Comparison of ENCODE assay signal across 14 mouse cellular contexts in genomic region chr11:30488183-30488582, GRCm38 (mm10).
DNase-seq lines count a peak whose midpoint lies in the region.
"Had no signal": no experiment of that assay in that cellular context is flagged by ENCODE, and none has a peak within 500 bp of the region (broad histone marks: within the 10 kb centered on the region; RNA-seq: fewer than 3 reads in every experiment).

No protein-coding gene starts in this region.

- peak; percentile 68 for DNase-seq in retina, postnatal 1 day
- DNase-seq in retina, embryonic 14.5 days (ENCODE audit: low spot score) = no peak
- peak; percentile 92 for DNase-seq in R1 (ENCODE audit: low read depth, low spot score)
- no peak for DNase-seq in right cerebral cortex, postnatal 36 days (ENCODE audit: low spot score in 2 of 2)
- no peak for DNase-seq in kidney, adult 11 months
- DNase-seq: adrenal gland, adult 8-10 months; adrenal gland, postnatal 14 days; adrenal gland, postnatal 36 days; cerebellum, adult 11-12 months; cerebellum, adult 2 months; cerebellum, adult 9-10 months; cerebellum, postnatal 10 days; cerebellum, postnatal 25 days; forebrain, postnatal 0 days had no signal

Comparison
In these comparisons a context has a peak if more than half of its experiments do, and no peak if none do; other contexts are left out.
1. DNase-seq: peak in retina, postnatal 1 day (single experiment) and R1 (single experiment); none in retina, embryonic 14.5 days (single experiment), right cerebral cortex, postnatal 36 days (0 of 2) and kidney, adult 11 months (single experiment).